Mouse (Mus musculus): ENCODE results near the gene Ugcg. TPM values are rescaled to one million over a fixed set of nuclear protein-coding genes. Genes with fewer than 3 reads are reported as not detected.

Ugcg gene
- polyA plus RNA-seq, 1 experiment from 2014 or later = 20.0 TPM

- Histone ChIP-seq H3K36me3 (replicated peaks) (peaks cover 20% of the 10 kb centered on the region), H3K9ac (no peak overlapping the region), H3K27me3 (replicated peaks) (no peaks in the 10 kb centered on the region), H3K27ac (no peak overlapping the region), H3K4me2 (no peak overlapping the region), H3K4me3 (no peak overlapping the region), H3K9me3 (no peaks in the 10 kb centered on the region), H3K4me1 (no peaks in the 10 kb centered on the region)
- ATAC-seq (replicated peaks) = no peak
- 96% methylated on average over 3 of the region's 3 CpGs for WGBS
Observed at GRCm38 (mm10) chr4:59215585-59215984, 26.5 kb downstream of the Ugcg start.

GRCm38 (mm10) chr4:59217101-59217500, 28.0 kb downstream of the Ugcg start:
- H3K9me3 ChIP-seq = no peaks in the 10 kb centered on the region
- no peak overlapping the region for H3K9ac ChIP-seq
- H3K27ac ChIP-seq = no peak overlapping the region
- no peaks in the 10 kb centered on the region for H3K27me3 ChIP-seq (replicated peaks)
- peaks cover 20% of the 10 kb centered on the region for H3K36me3 ChIP-seq (replicated peaks)
- ATAC-seq (replicated peaks) = no peak
- H3K4me1 ChIP-seq = no peaks in the 10 kb centered on the region
- WGBS = 99% methylated on average over 7 of the region's 7 CpGs
- H3K4me3 ChIP-seq = no peak overlapping the region
- no peak overlapping the region for H3K4me2 ChIP-seq

GRCm38 (mm10) chr4:59218154-59218553, 29.1 kb downstream of the Ugcg start:
- ATAC-seq (replicated peaks) = no peak
- Histone ChIP-seq H3K9me3 (no peaks in the 10 kb centered on the region), H3K9ac (no peak overlapping the region), H3K4me3 (no peak overlapping the region), H3K4me2 (no peak overlapping the region), H3K27ac (no peak overlapping the region), H3K4me1 (no peaks in the 10 kb centered on the region), H3K27me3 (replicated peaks) (no peaks in the 10 kb centered on the region), H3K36me3 (replicated peaks) (peaks cover 20% of the 10 kb centered on the region)
- whole genome bisulfite sequencing = 91% methylated on average over 7 of the region's 7 CpGs

GRCm38 (mm10) chr4:59222226-59222625, 33.2 kb downstream of the Ugcg start:
- WGBS = 94% methylated on average over 9 of the region's 9 CpGs

GRCm38 (mm10) chr4:59223055-59223615, 34.1 kb downstream of the Ugcg start:
- Histone ChIP-seq H3K9ac (no peak overlapping the region), H3K4me1 (no peaks in the 10 kb centered on the region), H3K4me3 (no peak overlapping the region), H3K9me3 (no peaks in the 10 kb centered on the region), H3K36me3 (replicated peaks) (peaks cover 13% of the 10 kb centered on the region), H3K27ac (no peak overlapping the region), H3K4me2 (no peak overlapping the region), H3K27me3 (replicated peaks) (no peaks in the 10 kb centered on the region)
- 90% methylated on average over 5 of the region's 5 CpGs for WGBS
- no peak for ATAC-seq (replicated peaks)

More at GRCm38 (mm10) chr4:59222226-59222625, 33.2 kb downstream of the Ugcg start:
- no peaks in the 10 kb centered on the region for H3K4me1 ChIP-seq
- no peaks in the 10 kb centered on the region for H3K27me3 ChIP-seq (replicated peaks)
- no peak overlapping the region for H3K4me3 ChIP-seq
- peaks cover 15% of the 10 kb centered on the region for H3K36me3 ChIP-seq (replicated peaks)
- no peak for ATAC-seq (replicated peaks)
- H3K27ac ChIP-seq = no peak overlapping the region
- no peak overlapping the region for H3K9ac ChIP-seq
- no peaks in the 10 kb centered on the region for H3K9me3 ChIP-seq
- H3K4me2 ChIP-seq = no peak overlapping the region

GRCm38 (mm10) chr4:59224889-59225288, 35.8 kb downstream of the Ugcg start:
- H3K9ac ChIP-seq = no peak overlapping the region
- no peak for ATAC-seq (replicated peaks)
- H3K9me3 ChIP-seq = no peaks in the 10 kb centered on the region
- no peaks in the 10 kb centered on the region for H3K4me1 ChIP-seq
- H3K4me3 ChIP-seq = no peak overlapping the region
- WGBS = 93% methylated on average over 4 of the region's 4 CpGs
- H3K36me3 ChIP-seq (replicated peaks) = peaks cover 6% of the 10 kb centered on the region; the same call in 1 of the 2 replicates
- H3K27me3 ChIP-seq (replicated peaks) = no peaks in the 10 kb centered on the region
- no peak overlapping the region for H3K4me2 ChIP-seq
- no peak overlapping the region for H3K27ac ChIP-seq

GRCm38 (mm10) chr4:59227047-59227446, 38.0 kb downstream of the Ugcg start:
- Histone ChIP-seq H3K4me2 (no peak overlapping the region), H3K9ac (no peak overlapping the region), H3K36me3 (replicated peaks) (0 out of 2 replicates have a peak, but pooled peaks cover 6% of the 10 kb centered on the region), H3K9me3 (no peaks in the 10 kb centered on the region), H3K4me1 (no peaks in the 10 kb centered on the region), H3K27me3 (replicated peaks) (no peaks in the 10 kb centered on the region), H3K27ac (no peak overlapping the region), H3K4me3 (no peak overlapping the region)
- WGBS = 95% methylated on average over 9 of the region's 9 CpGs
- no peak for ATAC-seq (replicated peaks)

- H3K4me3 ChIP-seq = no peak overlapping the region
- no peak overlapping the region for H3K9ac ChIP-seq
- H3K36me3 ChIP-seq (replicated peaks) = no peaks in the 10 kb centered on the region
- H3K27ac ChIP-seq = no peak overlapping the region
- H3K4me2 ChIP-seq = no peak overlapping the region
- H3K27me3 ChIP-seq (replicated peaks) = no peaks in the 10 kb centered on the region
- H3K9me3 ChIP-seq = no peaks in the 10 kb centered on the region
- ATAC-seq (replicated peaks) = no peak
- H3K4me1 ChIP-seq = no peaks in the 10 kb centered on the region
Observed at GRCm38 (mm10) chr4:59228951-59229350, 39.9 kb downstream of the Ugcg start.

- WGBS = 84% methylated on average over 6 of the region's 6 CpGs
- Histone ChIP-seq H3K27ac (no peak overlapping the region), H3K27me3 (replicated peaks) (no peaks in the 10 kb centered on the region), H3K4me2 (no peak overlapping the region), H3K36me3 (replicated peaks) (no peaks in the 10 kb centered on the region), H3K9me3 (no peaks in the 10 kb centered on the region), H3K4me1 (no peaks in the 10 kb centered on the region), H3K9ac (no peak overlapping the region), H3K4me3 (no peak overlapping the region)
- no peak for ATAC-seq (replicated peaks)
Observed at GRCm38 (mm10) chr4:59231266-59232055, 42.4 kb downstream of the Ugcg start.

GRCm38 (mm10) chr4:59234014-59234413, 45.0 kb downstream of the Ugcg start:
- no peaks in the 10 kb centered on the region for H3K27me3 ChIP-seq (replicated peaks)
- WGBS = 94% methylated on average over 7 of the region's 10 CpGs
- H3K9ac ChIP-seq = no peak overlapping the region
- H3K9me3 ChIP-seq = no peaks in the 10 kb centered on the region
- H3K4me3 ChIP-seq = no peak overlapping the region
- no peaks in the 10 kb centered on the region for H3K4me1 ChIP-seq
- H3K27ac ChIP-seq = no peak overlapping the region
- no peak for ATAC-seq (replicated peaks)
- H3K36me3 ChIP-seq (replicated peaks) = no peaks in the 10 kb centered on the region
- H3K4me2 ChIP-seq = no peak overlapping the region

GRCm38 (mm10) chr4:59234451-59235216, 45.6 kb downstream of the Ugcg start:
- H3K4me1 ChIP-seq = no peaks in the 10 kb centered on the region
- H3K4me3 ChIP-seq = no peak overlapping the region
- no peak overlapping the region for H3K9ac ChIP-seq
- H3K4me2 ChIP-seq = no peak overlapping the region
- H3K27me3 ChIP-seq (replicated peaks) = no peaks in the 10 kb centered on the region
- H3K27ac ChIP-seq = no peak overlapping the region
- H3K36me3 ChIP-seq (replicated peaks) = no peaks in the 10 kb centered on the region
- no peaks in the 10 kb centered on the region for H3K9me3 ChIP-seq
- 91% methylated on average over 23 of the region's 23 CpGs for WGBS
- no peak for ATAC-seq (replicated peaks)

GRCm38 (mm10) chr4:59236362-59236761, 47.3 kb downstream of the Ugcg start:
- WGBS = 99% methylated on average over 3 of the region's 3 CpGs
- H3K36me3 ChIP-seq (replicated peaks) = no peaks in the 10 kb centered on the region
- no peaks in the 10 kb centered on the region for H3K4me1 ChIP-seq
- no peaks in the 10 kb centered on the region for H3K27me3 ChIP-seq (replicated peaks)
- no peak overlapping the region for H3K9ac ChIP-seq
- H3K9me3 ChIP-seq = no peaks in the 10 kb centered on the region
- H3K27ac ChIP-seq = no peak overlapping the region
- H3K4me3 ChIP-seq = no peak overlapping the region
- H3K4me2 ChIP-seq = no peak overlapping the region
- no peak for ATAC-seq (replicated peaks)

Measured in midbrain, embryonic 15.5 days (tissue).